Comparison of ENCODE assay signal across 9 mouse cellular contexts in genomic region chr5:134186961-134187731, GRCm38 (mm10). TPM values are rescaled to one million over a fixed set of nuclear protein-coding genes. Genes with fewer than 3 reads are reported as not detected.
DNase-seq lines count a peak whose midpoint lies in the region; ATAC-seq and TF ChIP-seq lines count a peak whose summit lies in the region.
"Had no signal": no experiment of that assay in that cellular context is flagged by ENCODE, and none has a peak within 500 bp of the region (broad histone marks: within the 10 kb centered on the region; RNA-seq: fewer than 3 reads in every experiment).

No protein-coding gene starts in this region.

- H3K9me3 ChIP-seq in hindbrain, postnatal 0 days (ENCODE audit: low read length): no peaks in the 10 kb centered on the region
- H3K9me3 ChIP-seq: stomach, embryonic 15.5 days had no signal

- peak; percentile 49 to 60 for DNase-seq in adrenal gland, adult 18-20 months (ENCODE audit: low spot score in 2 of 2)
- no peak for DNase-seq in adrenal gland, adult 8-10 months
- DNase-seq in left cerebral cortex, adult 18-20 months (ENCODE audit: low spot score in 2 of 2): peak; percentile 39 to 53
- no peak for DNase-seq in left cerebral cortex, adult 11 months (ENCODE audit: low spot score)
- peak; percentile 43 for DNase-seq in brain, embryonic 14.5 days (ENCODE audit: low read depth)
- DNase-seq in hindbrain, postnatal 0 days (ENCODE audit: low spot score): peak; percentile 44
- DNase-seq in lung, postnatal 25 days (ENCODE audit: low spot score): peak; percentile 67
- peak; percentile 61 to 82 for DNase-seq in spleen, postnatal 10 days (ENCODE audit: low spot score in 2 of 2)

- 77% methylated on average over 4 of the region's 4 CpGs for WGBS in hindbrain, postnatal 0 days

- TF ChIP-seq CTCF in brain, embryonic 14.5 days (IDR thresholded peaks at IDR 0.05; ENCODE audit: borderline replicate concordance, extremely low read depth, insufficient read depth, insufficient read length): peak; percentile 77
- peak; percentile 86 for TF ChIP-seq CTCF in hindbrain, postnatal 0 days (IDR thresholded peaks at IDR 0.05; ENCODE audit: low read depth)

- H3K4me3 ChIP-seq in hindbrain, postnatal 0 days (ENCODE audit: low read length): no peak overlapping the region
- H3K4me3 ChIP-seq: stomach, embryonic 15.5 days had no signal

- ATAC-seq in hindbrain, postnatal 0 days: no peak

- no peaks in the 10 kb centered on the region for H3K27me3 ChIP-seq in hindbrain, postnatal 0 days (ENCODE audit: insufficient read depth, low read length)
- H3K27me3 ChIP-seq: stomach, embryonic 15.5 days had no signal

- 0 out of 2 replicates have a peak, but pooled peaks cover 5% of the 10 kb centered on the region for H3K4me1 ChIP-seq in hindbrain, postnatal 0 days (ENCODE audit: insufficient read depth, low read length)

- no peak for TF ChIP-seq POLR2A in brain, embryonic 14.5 days (IDR thresholded peaks at IDR 0.05; ENCODE audit: borderline replicate concordance, extremely low read depth, insufficient read depth, insufficient read length, poor library complexity, severe bottlenecking)

- H3K4me2 ChIP-seq in hindbrain, postnatal 0 days (ENCODE audit: low read depth, low read length): no peak overlapping the region
- H3K4me2 ChIP-seq: stomach, embryonic 15.5 days had no signal

- H3K27ac ChIP-seq in hindbrain, postnatal 0 days: no peak overlapping the region
- H3K27ac ChIP-seq: stomach, embryonic 15.5 days had no signal

- H3K9ac ChIP-seq in hindbrain, postnatal 0 days (replicated peaks; ENCODE audit: low read length): no peak overlapping the region
- H3K9ac ChIP-seq: stomach, embryonic 15.5 days had no signal

- no peaks in the 10 kb centered on the region; the same call in 1 of the 2 replicates for H3K36me3 ChIP-seq in hindbrain, postnatal 0 days (ENCODE audit: insufficient read depth, low read length)
- H3K36me3 ChIP-seq: stomach, embryonic 15.5 days had no signal

RNA-seq across cellular contexts. Expression of gene Gtf2ird2, which starts 3.3 kb away (rescaled TPM):
- 1 to 10 TPM; 8.1 to 8.5 TPM for total RNA-seq in adrenal gland, adult 18-20 months (2021)
- total RNA-seq in adrenal gland, adult 8-10 months (2022): 10 to 100 TPM; 10.4 to 19.9 (median 14.2) TPM
- total RNA-seq in left cerebral cortex, adult 18-20 months (2021): 10 to 100 TPM; 14.9 to 17.6 TPM
- 17.9 and 22.1 TPM in 2 replicates for polyA plus RNA-seq in brain, embryonic 14.5 days (2012; rRNA removed)
- total RNA-seq in hindbrain, postnatal 0 days (2014; rRNA removed): 14.6 and 19.7 TPM in 2 replicates
- 11.6 and 12.6 TPM in 2 replicates for polyA plus RNA-seq in hindbrain, postnatal 0 days (2015; fragmentation: Nextera tagmentation; extraction: Ambion mirVana)

RNA-seq across cellular contexts. Expression of gene Rcc1l, which starts 10.6 kb away (rescaled TPM):
- total RNA-seq in adrenal gland, adult 18-20 months (2021): 10 to 100 TPM; 28.2 to 34.7 TPM
- total RNA-seq in adrenal gland, adult 8-10 months (2022): 10 to 100 TPM; 34.6 to 43.1 (median 37.8) TPM
- 10 to 100 TPM; 14.1 to 15.7 TPM for total RNA-seq in left cerebral cortex, adult 18-20 months (2021)
- polyA plus RNA-seq in brain, embryonic 14.5 days (2012; rRNA removed): 15.5 and 18.0 TPM in 2 replicates
- 20.6 and 23.0 TPM in 2 replicates for total RNA-seq in hindbrain, postnatal 0 days (2014; rRNA removed)
- 21.5 and 21.7 TPM in 2 replicates for polyA plus RNA-seq in hindbrain, postnatal 0 days (2015; fragmentation: Nextera tagmentation; extraction: Ambion mirVana)

RNA-seq across cellular contexts. Expression of gene Ncf1, which starts 42.3 kb away (rescaled TPM):
- total RNA-seq in adrenal gland, adult 18-20 months (2021): 10 to 100 TPM; 10.0 to 12.1 TPM
- 10 to 100 TPM in 1 of 4 experiments, 1 to 10 TPM in 3; 6.7 to 10.7 (median 8.3) TPM for total RNA-seq in adrenal gland, adult 8-10 months (2022)
- total RNA-seq in left cerebral cortex, adult 18-20 months (2021): 1 to 10 TPM; 5.3 to 7.7 TPM
- polyA plus RNA-seq in brain, embryonic 14.5 days (2012; rRNA removed): 2.6 and 2.7 TPM in 2 replicates
- 2.8 and 4.9 TPM in 2 replicates for total RNA-seq in hindbrain, postnatal 0 days (2014; rRNA removed)
- polyA plus RNA-seq in hindbrain, postnatal 0 days (2015; fragmentation: Nextera tagmentation; extraction: Ambion mirVana): 2.0 and 2.3 TPM in 2 replicates

Comparison
In these comparisons a context has a peak if more than half of its experiments do, and no peak if none do; other contexts are left out.
1. DNase-seq: peak in adrenal gland, adult 18-20 months (2 of 2), left cerebral cortex, adult 18-20 months (2 of 2), brain, embryonic 14.5 days (single experiment), hindbrain, postnatal 0 days (single experiment), lung, postnatal 25 days (single experiment) and spleen, postnatal 10 days (2 of 2); none in adrenal gland, adult 8-10 months (single experiment) and left cerebral cortex, adult 11 months (single experiment).